17 mouse cellular contexts compared by ENCODE assay signal in genomic region chr4:35300848-35301247, GRCm38 (mm10).
DNase-seq lines count a peak whose midpoint lies in the region; ATAC-seq and TF ChIP-seq lines count a peak whose summit lies in the region.
"Had no signal": no experiment of that assay in that cellular context is flagged by ENCODE, and none has a peak within 500 bp of the region (broad histone marks: within the 10 kb centered on the region; RNA-seq: fewer than 3 reads in every experiment).

No protein-coding gene starts in this region.

- H3K4me2 ChIP-seq in forebrain, embryonic 15.5 days (replicated peaks): no peak overlapping the region
- H3K4me2 ChIP-seq in kidney, embryonic 16.5 days (replicated peaks; ENCODE audit: low read depth, low read length): no peak overlapping the region
- H3K4me2 ChIP-seq: heart, embryonic 15.5 days; hindbrain, embryonic 15.5 days; midbrain, embryonic 15.5 days; neural tube, embryonic 13.5 days had no signal

- TF ChIP-seq EP300 in MEL (IDR thresholded peaks at IDR 0.05; ENCODE audit: low read depth in 1 of 2, low read length in 2 of 2): peak; percentile 65 to 70

- no peaks in the 10 kb centered on the region for H3K9me3 ChIP-seq in MEL (replicated peaks; ENCODE audit: insufficient read depth, low read length)
- H3K9me3 ChIP-seq in forebrain, embryonic 15.5 days: no peaks in the 10 kb centered on the region
- H3K9me3 ChIP-seq in kidney, embryonic 16.5 days (ENCODE audit: low read length): no peaks in the 10 kb centered on the region
- H3K9me3 ChIP-seq: heart, embryonic 15.5 days; hindbrain, embryonic 15.5 days; midbrain, embryonic 15.5 days; neural tube, embryonic 13.5 days had no signal

- ATAC-seq in forebrain, embryonic 15.5 days (replicated peaks): peak; percentile 70
- no peak for ATAC-seq in kidney, embryonic 16.5 days (ENCODE audit: low FRiP score, low TSS enrichment)
- ATAC-seq: lung, postnatal 0 days; midbrain, embryonic 15.5 days had no signal

- peak overlapping the region; percentile 81 for H3K27ac ChIP-seq in MEL (ENCODE audit: control insufficient read depth, low read depth, low read length)
- H3K27ac ChIP-seq in forebrain, embryonic 15.5 days (replicated peaks): no peak overlapping the region
- no peak overlapping the region for H3K27ac ChIP-seq in kidney, embryonic 16.5 days (ENCODE audit: low read length)
- H3K27ac ChIP-seq: heart, embryonic 15.5 days; hindbrain, embryonic 15.5 days; midbrain, embryonic 15.5 days; neural tube, embryonic 13.5 days had no signal

- H3K9ac ChIP-seq in MEL (ENCODE audit: control insufficient read depth, low read depth, low read length, poor library complexity, severe bottlenecking): no peak overlapping the region; the same call in 1 of the 2 replicates
- no peak overlapping the region for H3K9ac ChIP-seq in forebrain, embryonic 15.5 days (replicated peaks)
- H3K9ac ChIP-seq in kidney, embryonic 16.5 days (replicated peaks; ENCODE audit: low read length): no peak overlapping the region
- H3K9ac ChIP-seq: heart, embryonic 15.5 days; hindbrain, embryonic 15.5 days; midbrain, embryonic 15.5 days; neural tube, embryonic 13.5 days had no signal

- no peak for TF ChIP-seq RAD21 in MEL (IDR thresholded peaks at IDR 0.05; ENCODE audit: low read depth, low read length)

- H3K4me3 ChIP-seq in MEL (ENCODE audit: control insufficient read depth in 1 of 2, insufficient read depth in 1 of 2, low read depth in 2 of 2, low read length in 2 of 2): no peak overlapping the region
- no peak overlapping the region for H3K4me3 ChIP-seq in forebrain, embryonic 15.5 days
- no peak overlapping the region for H3K4me3 ChIP-seq in kidney, embryonic 16.5 days (ENCODE audit: low read length)
- H3K4me3 ChIP-seq: heart, embryonic 15.5 days; hindbrain, embryonic 15.5 days; midbrain, embryonic 15.5 days; neural tube, embryonic 13.5 days had no signal

- no peaks in the 10 kb centered on the region for H3K4me1 ChIP-seq in MEL (ENCODE audit: control insufficient read depth in 1 of 2, insufficient read depth in 2 of 2, low read length in 2 of 2)
- H3K4me1 ChIP-seq in forebrain, embryonic 15.5 days: no peaks in the 10 kb centered on the region
- no peaks in the 10 kb centered on the region for H3K4me1 ChIP-seq in kidney, embryonic 16.5 days (ENCODE audit: insufficient read depth, low read length)
- H3K4me1 ChIP-seq: heart, embryonic 15.5 days; hindbrain, embryonic 15.5 days; midbrain, embryonic 15.5 days; neural tube, embryonic 13.5 days had no signal

- no peak for TF ChIP-seq POLR2A in MEL (IDR thresholded peaks at IDR 0.05; ENCODE audit: control insufficient read depth in 1 of 2, insufficient read depth in 1 of 2, low read depth in 1 of 2, low read length in 2 of 2, poor library complexity in 1 of 2)

- intact Hi-C loops in left cerebral cortex, postnatal 36 days (cut with DNase I): no loop called here

- no peaks in the 10 kb centered on the region for H3K27me3 ChIP-seq in MEL (ENCODE audit: control insufficient read depth in 1 of 2, insufficient read depth in 2 of 2, low read length in 2 of 2)
- H3K27me3 ChIP-seq in forebrain, embryonic 15.5 days: no peaks in the 10 kb centered on the region
- H3K27me3 ChIP-seq in kidney, embryonic 16.5 days (ENCODE audit: insufficient read depth, low read length): no peaks in the 10 kb centered on the region
- H3K27me3 ChIP-seq: heart, embryonic 15.5 days; hindbrain, embryonic 15.5 days; midbrain, embryonic 15.5 days; neural tube, embryonic 13.5 days had no signal

- TF ChIP-seq CTCF in MEL (IDR thresholded peaks at IDR 0.05 in 2 of 3, conservative IDR thresholded peaks at IDR 0.05 in 1 of 3; ENCODE audit: control insufficient read depth in 1 of 3, insufficient read depth in 1 of 3, low read depth in 2 of 3, low read length in 3 of 3, poor library complexity in 1 of 3, severe bottlenecking in 1 of 3): no peak

- H3K36me3 ChIP-seq in MEL (ENCODE audit: control insufficient read depth in 1 of 2, insufficient read depth in 2 of 2, low read length in 2 of 2): peaks cover 0 to 4% of the 10 kb centered on the region in 2 experiments; a peak in 2 of 4 replicates
- H3K36me3 ChIP-seq in forebrain, embryonic 15.5 days: no peaks in the 10 kb centered on the region
- no peaks in the 10 kb centered on the region for H3K36me3 ChIP-seq in kidney, embryonic 16.5 days (ENCODE audit: insufficient read depth, low read length)
- H3K36me3 ChIP-seq: heart, embryonic 15.5 days; hindbrain, embryonic 15.5 days; midbrain, embryonic 15.5 days; neural tube, embryonic 13.5 days had no signal

- DNase-seq in left cerebral cortex, adult 11 months (ENCODE audit: low spot score): peak; percentile 2
- no peak for DNase-seq in left cerebral cortex, postnatal 36 days (ENCODE audit: low spot score in 2 of 2)
- DNase-seq in 416B (ENCODE audit: low read depth) (peak; percentile 41), MEL (ENCODE audit: low read depth, low spot score) (peak; percentile 83)
- no peak for DNase-seq in B cell, adult 2 months
- DNase-seq: adrenal gland, postnatal 36 days; cerebellum, adult 2 months; gastrocnemius, postnatal 36 days; kidney, adult 8-10 months; liver had no signal

- H3K79me2 ChIP-seq in MEL (ENCODE audit: control insufficient read depth, insufficient read depth, low read length, poor library complexity): no peaks in the 10 kb centered on the region

- 11% methylated on average over 2 of the region's 2 CpGs for WGBS in forebrain, embryonic 15.5 days
- WGBS in kidney, embryonic 16.5 days: 26% methylated on average over 2 of the region's 2 CpGs

TF ChIP-seq in MEL, 35 proteins besides CTCF, POLR2A, EP300 and RAD21:
- TF ChIP-seq RCOR1 (IDR thresholded peaks at IDR 0.05; ENCODE audit: low read depth, low read length) (peak; percentile 59; the same call in 1 of the 2 replicates), ELF1 (IDR thresholded peaks at IDR 0.05; ENCODE audit: low read depth, low read length) (0 out of 2 replicates have a peak, but pooled peaks have one; percentile 20), POLR2AphosphoS2 (IDR thresholded peaks at IDR 0.05; ENCODE audit: low read length) (no peak), ZNF384 (IDR thresholded peaks at IDR 0.05; ENCODE audit: low read depth, low read length) (peak; percentile 62; the same call in 1 of the 2 replicates), MAFK (IDR thresholded peaks at IDR 0.05; ENCODE audit: borderline replicate concordance, low read depth, low read length) (no peak), ZKSCAN1 (IDR thresholded peaks at IDR 0.05; ENCODE audit: low read depth, low read length) (no peak), GATA1 (IDR thresholded peaks at IDR 0.05; ENCODE audit: low read depth, low read length) (peak; percentile 77), MXI1 (IDR thresholded peaks at IDR 0.05; ENCODE audit: low read depth, low read length) (peak; percentile 87), ETS1 (IDR thresholded peaks at IDR 0.05; ENCODE audit: low read depth, low read length) (0 out of 2 replicates have a peak, but pooled peaks have one; percentile 24), MYB (IDR thresholded peaks at IDR 0.05; ENCODE audit: low read depth, low read length) (peak; percentile 56), HCFC1 (IDR thresholded peaks at IDR 0.05; ENCODE audit: low read depth, low read length) (no peak), SIN3A (IDR thresholded peaks at IDR 0.05; ENCODE audit: low read length) (peak; percentile 49; the same call in 1 of the 2 replicates), USF1 (IDR thresholded peaks at IDR 0.05; ENCODE audit: low read depth, low read length) (no peak), NRF1 (IDR thresholded peaks at IDR 0.05; ENCODE audit: insufficient read depth, low read depth, low read length, poor library complexity, severe bottlenecking) (no peak)

Comparison
In these comparisons a context has a peak if more than half of its experiments do, and no peak if none do; other contexts are left out.
1. DNase-seq: peak in left cerebral cortex, adult 11 months (single experiment), 416B (single experiment) and MEL (single experiment); none in left cerebral cortex, postnatal 36 days (0 of 2) and B cell, adult 2 months (0 of 2).